Mouse (Mus musculus): ENCODE measurements around the gene P2ry12.

Gene P2ry12

GRCm38 (mm10) chr3:59185662-59186061 is 77.0 kb downstream of the P2ry12 start:
- DNase-seq (ENCODE audit: low spot score in 2 of 2), result no peak

- DNase-seq (ENCODE audit: low spot score in 2 of 2), result no peak
Observed at GRCm38 (mm10) chr3:59182129-59182528, 80.5 kb downstream of the P2ry12 start.

- DNase-seq (ENCODE audit: low spot score in 2 of 2), result no peak
Observed at GRCm38 (mm10) chr3:59181134-59181533, 81.5 kb downstream of the P2ry12 start.

GRCm38 (mm10) chr3:59176871-59177270 is 85.8 kb downstream of the P2ry12 start:
- no peak for DNase-seq (ENCODE audit: low spot score in 2 of 2)

GRCm38 (mm10) chr3:59175234-59175633 is 87.4 kb downstream of the P2ry12 start:
- DNase-seq (ENCODE audit: low spot score in 2 of 2), result peak in 1 of 2 experiments; percentile 25

- no peak for DNase-seq (ENCODE audit: low spot score in 2 of 2)
Observed at GRCm38 (mm10) chr3:59174426-59175154, 88.1 kb downstream of the P2ry12 start.

GRCm38 (mm10) chr3:59169921-59170627 is 92.6 kb downstream of the P2ry12 start:
- no peak for DNase-seq (ENCODE audit: low spot score in 2 of 2)

GRCm38 (mm10) chr3:59169215-59169614 is 93.5 kb downstream of the P2ry12 start:
- no peak for DNase-seq (ENCODE audit: low spot score in 2 of 2)

- DNase-seq (ENCODE audit: low spot score in 2 of 2), result no peak
Observed at GRCm38 (mm10) chr3:59168476-59168875, 94.2 kb downstream of the P2ry12 start.

GRCm38 (mm10) chr3:59167417-59168054 is 95.1 kb downstream of the P2ry12 start:
- DNase-seq (ENCODE audit: low spot score in 2 of 2), result no peak

Data from urinary bladder, adult 18-20 months (tissue).